Mouse (Mus musculus): ENCODE measurements around the gene Pde3a.

GRCm38 (mm10) chr6:141405496-141405895 is 156.4 kb downstream of the Pde3a start:
- TF ChIP-seq POLR2A (IDR thresholded peaks at IDR 0.05; ENCODE audit: insufficient read length, low read depth) (no peak), TCF12 (IDR thresholded peaks at IDR 0.05; ENCODE audit: insufficient read depth, poor library complexity, severe bottlenecking) (no peak), USF1 (IDR thresholded peaks at IDR 0.05; ENCODE audit: low read depth) (no peak), MAX (IDR thresholded peaks at IDR 0.05; ENCODE audit: low read depth) (no peak), MYOG (IDR thresholded peaks at IDR 0.05; ENCODE audit: control insufficient read depth in 1 of 3, insufficient read depth in 1 of 3, insufficient read length in 2 of 3, low read depth in 2 of 3) (no peak), E2F4 (IDR thresholded peaks at IDR 0.05; ENCODE audit: insufficient read depth) (no peak), POLR2AphosphoS2 (IDR thresholded peaks at IDR 0.05; ENCODE audit: insufficient read length, low read depth) (no peak), CEBPB (IDR thresholded peaks at IDR 0.05; ENCODE audit: insufficient read depth, poor library complexity, severe bottlenecking) (no peak)

Data from myocyte (in vitro differentiated cells).